Mouse (Mus musculus): ENCODE results near the gene Gpr22.

The Gpr22 gene

DNA sequence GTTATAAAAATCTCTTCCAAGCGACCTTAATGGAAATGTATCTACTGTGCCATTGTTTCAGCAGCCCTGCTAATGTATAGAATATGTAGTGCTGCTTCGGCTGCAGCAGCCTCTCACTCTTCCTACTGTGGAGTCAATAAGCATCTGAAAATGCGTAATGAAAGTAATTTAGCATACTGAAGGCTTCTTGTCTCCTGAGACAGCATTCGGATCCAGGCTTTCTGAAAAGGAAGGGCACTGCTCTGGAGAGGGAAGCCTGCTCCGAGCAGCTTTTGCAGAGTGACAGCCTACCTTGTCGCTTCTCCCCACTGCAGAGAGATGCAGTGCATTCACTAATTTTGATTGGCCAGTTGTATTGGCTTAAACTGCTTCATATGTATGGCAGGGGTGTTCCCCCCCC is at the start of gene Gpr22:
Gene Gpr22, minus strand, starts transcription at position 348 of the 400 bp plus-strand sequence.
- DNase-seq (ENCODE audit: low spot score in 2 of 2) = peak; percentile 68 to 70

- peak in 1 of 2 experiments; percentile 50 for DNase-seq (ENCODE audit: low spot score in 2 of 2)
These were observed 42.4 kb upstream of the Gpr22 start for GRCm38 (mm10) chr12:31755885-31756755.

GRCm38 (mm10) chr12:31754465-31754864 is 40.7 kb upstream of the Gpr22 start:
- DNase-seq (ENCODE audit: low spot score in 2 of 2) = no peak

- no peak for DNase-seq (ENCODE audit: low spot score in 2 of 2)
These were observed 36.1 kb upstream of the Gpr22 start for GRCm38 (mm10) chr12:31749846-31750245.

- DNase-seq (ENCODE audit: low spot score in 2 of 2) = no peak
These were observed 33.6 kb upstream of the Gpr22 start for GRCm38 (mm10) chr12:31747301-31747700.

GRCm38 (mm10) chr12:31734616-31735015 is 20.9 kb upstream of the Gpr22 start:
- peak in 1 of 2 experiments; percentile 34 for DNase-seq (ENCODE audit: low spot score in 2 of 2)

- peak; percentile 49 to 67 for DNase-seq (ENCODE audit: low spot score in 2 of 2)
These were observed 16.4 kb upstream of the Gpr22 start for GRCm38 (mm10) chr12:31730126-31730525.

DNA sequence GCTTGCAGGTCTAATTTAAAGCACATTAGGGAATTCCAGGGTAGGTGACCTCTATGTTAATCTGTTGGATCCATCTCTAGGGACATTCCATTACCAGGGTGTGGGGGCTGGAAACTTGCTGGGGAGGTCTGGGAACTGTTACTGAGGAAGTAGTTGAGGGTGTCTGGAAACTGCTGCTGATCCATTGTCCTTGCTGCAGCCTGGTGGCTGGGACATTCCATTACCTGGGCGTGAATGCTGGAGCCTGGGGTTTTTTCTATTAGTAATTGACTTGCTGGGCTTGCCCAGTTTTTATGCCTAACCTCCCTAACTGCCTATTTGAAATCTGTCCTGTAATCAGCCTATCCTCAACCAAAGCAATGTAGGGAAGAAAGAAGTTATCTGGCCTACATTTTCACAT is 13.0 kb upstream of the Gpr22 start:
- DNase-seq (ENCODE audit: low spot score in 2 of 2) = no peak

DNA sequence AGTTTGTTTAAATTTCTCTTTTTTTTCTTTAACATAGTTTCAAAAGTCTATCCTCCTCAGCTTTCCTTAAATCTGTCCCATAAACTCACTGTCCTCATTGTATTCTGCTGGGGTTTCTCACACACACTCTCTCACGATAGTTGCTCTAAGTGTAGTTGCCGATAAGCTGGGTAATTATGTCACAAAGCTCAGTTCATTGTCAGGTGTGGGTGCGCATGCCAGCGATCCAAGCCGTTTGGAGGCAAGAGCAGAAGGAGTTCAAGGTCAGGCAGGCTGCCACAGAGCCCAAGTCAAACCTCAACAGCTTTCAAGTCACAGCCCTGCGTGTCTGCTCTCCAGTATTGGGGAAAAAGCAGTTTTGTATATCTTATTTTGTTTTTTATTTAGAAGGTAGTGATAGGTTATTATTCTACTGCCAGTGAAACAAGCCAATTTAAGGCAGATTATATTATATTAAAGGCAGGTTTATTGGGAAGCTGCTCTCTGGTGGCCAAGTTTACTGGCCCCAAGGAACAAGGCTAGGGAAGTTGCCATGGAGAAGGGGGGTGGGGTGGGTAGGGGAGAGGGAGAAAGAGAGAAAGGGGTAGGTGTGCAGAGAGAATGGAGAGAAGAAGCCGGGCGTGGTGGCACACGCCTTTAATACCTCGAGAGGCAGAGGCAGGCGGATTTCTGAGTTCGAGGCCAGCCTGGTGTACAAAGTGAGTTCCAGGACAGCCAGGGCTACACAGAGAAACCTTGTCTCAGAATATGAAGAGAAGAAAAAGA is 11.9 kb upstream of the Gpr22 start:
- no peak for DNase-seq (ENCODE audit: low spot score in 2 of 2)

GRCm38 (mm10) chr12:31724576-31724975 is 10.8 kb upstream of the Gpr22 start:
- no peak for DNase-seq (ENCODE audit: low spot score in 2 of 2)

DNA sequence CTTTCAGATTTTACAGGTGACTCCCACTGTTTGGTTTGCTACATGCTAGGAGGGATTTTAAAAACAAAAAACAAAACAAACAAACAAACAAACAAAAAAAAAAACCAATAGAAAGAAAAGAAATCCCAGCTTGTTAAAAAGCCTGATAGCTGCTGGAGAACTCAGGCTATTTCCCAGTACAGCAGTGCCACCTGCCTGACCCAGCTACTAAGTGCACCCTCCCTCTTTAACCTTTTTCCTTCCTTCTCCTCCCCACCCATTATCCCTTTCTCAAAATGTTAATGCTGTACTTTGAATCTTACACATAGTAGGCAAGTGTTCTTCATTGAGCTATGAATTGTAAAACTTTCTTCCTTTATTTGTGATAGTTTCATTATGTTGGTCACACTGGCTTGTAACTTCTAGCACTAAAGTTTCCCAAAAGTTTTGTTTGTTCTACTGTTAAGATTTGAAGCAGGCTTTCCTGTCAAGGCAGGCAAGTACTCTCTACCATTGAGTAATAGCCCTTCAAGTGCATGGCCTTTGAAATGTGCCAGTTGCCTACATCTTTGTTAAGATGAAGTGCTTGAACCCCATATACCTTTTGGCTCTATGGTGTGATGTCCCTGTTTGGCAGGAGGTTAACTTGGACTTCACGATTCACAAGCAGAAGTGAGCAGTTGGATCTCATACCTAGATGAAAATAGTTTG is 6.0 kb upstream of the Gpr22 start:
- no peak for DNase-seq (ENCODE audit: low spot score in 2 of 2)

GRCm38 (mm10) chr12:31714070-31714469 is 323 bp upstream of the Gpr22 start:
- no peak for DNase-seq (ENCODE audit: low spot score in 2 of 2)

DNA sequence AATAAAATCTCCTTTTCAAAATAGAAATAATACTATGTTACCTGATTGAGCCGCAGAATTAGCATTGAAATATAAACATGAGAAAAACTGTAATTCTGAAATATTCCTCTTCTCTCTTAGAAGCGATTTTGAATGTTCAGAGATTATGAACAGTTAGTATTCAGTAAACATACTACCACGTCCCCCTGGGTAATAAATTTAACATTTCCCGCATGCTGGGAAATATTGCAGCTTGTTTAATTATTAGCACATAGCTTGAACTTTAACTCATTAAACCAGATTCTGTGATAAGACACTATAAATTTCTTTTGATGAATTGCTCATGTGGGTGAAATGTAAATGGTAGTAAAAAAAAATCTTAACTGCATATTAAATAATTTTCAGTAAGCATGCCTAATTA is 1.0 kb downstream of the Gpr22 start:
- no peak for DNase-seq (ENCODE audit: low spot score in 2 of 2)

- no peak for DNase-seq (ENCODE audit: low spot score in 2 of 2)
These were observed 1.5 kb downstream of the Gpr22 start for GRCm38 (mm10) chr12:31712233-31712632.

- DNase-seq (ENCODE audit: low spot score in 2 of 2) = no peak
These were observed 4.1 kb downstream of the Gpr22 start for GRCm38 (mm10) chr12:31709665-31710064.

GRCm38 (mm10) chr12:31707531-31707930 is 6.2 kb downstream of the Gpr22 start:
- DNase-seq (ENCODE audit: low spot score in 2 of 2) = no peak

GRCm38 (mm10) chr12:31706168-31706567 is 7.6 kb downstream of the Gpr22 start:
- DNase-seq (ENCODE audit: low spot score in 2 of 2) = no peak

DNA sequence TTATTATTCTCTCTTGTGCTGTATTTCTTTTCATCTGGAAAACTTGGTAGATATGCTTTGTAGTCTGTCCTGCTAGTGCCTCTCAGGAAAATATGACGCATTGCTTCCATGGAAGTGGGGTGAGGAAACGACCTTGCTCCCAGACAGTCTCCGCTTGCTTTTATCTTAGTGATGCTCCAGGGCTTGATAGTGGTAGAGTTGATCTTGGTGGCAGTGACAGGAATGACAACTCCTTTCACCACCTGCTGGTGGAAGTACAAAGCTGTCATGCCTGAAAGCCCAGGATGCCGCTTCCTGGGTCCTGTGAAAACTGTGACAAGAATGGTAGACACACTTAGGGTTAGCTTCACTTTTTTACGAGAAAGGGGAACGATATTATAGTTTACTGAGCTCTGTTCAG is 9.8 kb downstream of the Gpr22 start:
- DNase-seq (ENCODE audit: low spot score in 2 of 2) = no peak

- no peak for DNase-seq (ENCODE audit: low spot score in 2 of 2)
These were observed 12.3 kb downstream of the Gpr22 start for GRCm38 (mm10) chr12:31701411-31701810.

DNA sequence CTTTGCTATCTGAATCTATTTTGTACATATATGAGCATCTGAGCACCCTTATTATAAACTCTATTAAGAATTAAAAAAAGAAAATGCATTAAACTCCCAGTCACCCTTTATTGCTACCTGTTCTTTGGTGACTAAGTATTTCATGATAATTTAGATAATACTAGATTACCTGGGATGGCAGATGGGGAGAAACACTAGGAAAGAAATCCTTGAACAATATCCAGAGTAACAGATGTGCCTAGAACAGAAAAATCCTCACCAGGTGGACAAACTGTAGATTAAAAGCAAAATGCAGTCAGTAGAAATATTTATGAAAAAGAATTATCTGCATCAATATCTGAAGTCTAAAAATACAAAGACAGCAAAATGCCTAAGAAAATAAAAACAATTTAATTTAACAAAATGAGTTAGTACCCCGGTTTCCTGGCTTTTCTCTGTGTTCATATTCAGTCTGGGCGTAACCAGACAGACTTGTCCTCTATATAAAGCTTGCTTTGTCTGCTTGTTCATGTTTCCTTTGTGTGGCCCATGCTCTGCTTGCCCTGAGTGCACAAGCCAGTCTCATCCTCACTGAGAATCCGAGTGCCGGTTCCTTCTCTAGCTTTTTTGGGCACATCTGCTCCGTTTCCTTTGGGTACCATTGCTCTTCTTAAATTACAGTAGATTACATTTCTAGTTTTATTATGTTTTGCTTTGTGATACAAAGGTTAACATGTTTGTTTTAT is 13.0 kb downstream of the Gpr22 start:
- DNase-seq (ENCODE audit: low spot score in 2 of 2) = no peak

DNA sequence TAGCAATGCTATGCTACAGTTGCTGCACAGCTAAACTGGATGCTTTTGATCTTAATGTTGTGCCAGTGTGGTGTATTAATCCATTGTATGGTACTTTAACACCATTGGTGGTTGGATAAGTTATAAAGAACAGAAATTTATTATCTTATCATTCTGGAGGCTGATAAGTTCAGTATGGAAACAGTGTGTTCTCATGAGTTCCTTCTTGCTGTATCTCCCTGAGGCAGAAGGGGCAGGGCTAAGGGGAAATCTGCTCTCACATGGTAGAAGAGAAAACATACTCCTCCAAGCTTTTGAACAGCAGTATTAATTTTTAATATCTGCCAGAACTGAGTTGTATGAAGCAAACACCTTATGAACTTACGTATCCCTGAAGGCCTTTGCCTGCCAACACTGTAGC is 20.5 kb downstream of the Gpr22 start:
- no peak for DNase-seq (ENCODE audit: low spot score in 2 of 2)

- DNase-seq (ENCODE audit: low spot score in 2 of 2) = no peak
These were observed 27.1 kb downstream of the Gpr22 start for GRCm38 (mm10) chr12:31686679-31687078.

Data from right cerebral cortex, postnatal 36 days (tissue).